Mouse (Mus musculus): ENCODE data around the gene Rnf181.

Gene Rnf181

DNA sequence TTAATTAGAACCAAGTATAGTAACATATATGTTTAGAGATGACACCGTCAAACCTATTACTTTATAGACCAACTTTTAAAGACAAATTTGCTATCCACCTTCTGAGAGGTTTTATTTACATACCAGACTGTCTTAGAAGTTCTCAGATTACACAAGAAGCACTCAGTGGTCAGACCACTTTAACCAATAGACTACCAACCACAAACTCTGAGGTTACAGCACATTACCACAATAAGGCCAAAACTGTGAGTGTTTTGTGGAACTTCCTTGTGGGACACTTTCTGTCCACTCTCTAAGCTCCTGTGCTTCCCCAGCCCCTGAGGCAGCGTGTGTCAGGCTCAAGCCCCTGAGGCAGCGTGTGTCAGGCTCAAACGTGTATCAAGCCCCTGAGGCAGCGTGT is 37.7 kb downstream of the Rnf181 start:
- no peak for DNase-seq (ENCODE audit: low spot score in 2 of 2)

GRCm38 (mm10) chr6:72326274-72326673 is 40.5 kb downstream of the Rnf181 start:
- DNase-seq (ENCODE audit: low spot score in 2 of 2) = peak; percentile 50 to 59

DNA sequence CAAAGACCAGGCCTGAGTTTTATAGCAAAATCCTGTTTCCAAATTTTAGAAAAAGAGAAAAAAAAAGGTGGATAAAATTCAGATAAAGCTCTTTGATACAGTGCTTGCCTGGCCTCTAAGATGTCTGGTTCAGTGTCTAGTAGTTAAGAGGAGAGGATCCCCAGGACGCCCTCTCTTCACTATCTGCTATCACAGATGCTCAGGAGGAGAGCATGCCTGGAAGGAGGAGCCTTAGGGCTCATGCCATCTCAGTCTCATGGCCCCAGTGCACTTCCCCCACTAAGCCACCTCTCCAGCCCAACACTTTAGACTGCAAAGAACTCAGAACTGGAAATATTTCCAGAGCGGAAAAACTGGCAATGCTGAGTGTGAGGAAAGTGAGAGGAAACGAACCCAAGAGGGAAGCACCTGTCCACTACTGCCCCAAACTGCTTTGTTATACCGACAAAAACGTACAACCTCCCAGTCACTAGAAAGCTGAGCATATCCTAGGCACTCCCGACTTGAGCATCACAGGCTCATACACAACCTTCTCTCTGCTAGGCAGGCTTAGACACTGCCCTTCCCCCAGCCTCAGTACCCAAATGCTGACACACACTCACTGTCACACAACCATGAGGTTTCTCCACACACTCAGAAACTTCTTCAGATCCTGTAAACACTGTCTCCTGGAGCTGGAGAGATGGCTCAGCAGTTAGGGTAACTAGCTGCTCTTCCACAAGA is 42.8 kb downstream of the Rnf181 start:
- no peak for DNase-seq (ENCODE audit: low spot score in 2 of 2)

DNA sequence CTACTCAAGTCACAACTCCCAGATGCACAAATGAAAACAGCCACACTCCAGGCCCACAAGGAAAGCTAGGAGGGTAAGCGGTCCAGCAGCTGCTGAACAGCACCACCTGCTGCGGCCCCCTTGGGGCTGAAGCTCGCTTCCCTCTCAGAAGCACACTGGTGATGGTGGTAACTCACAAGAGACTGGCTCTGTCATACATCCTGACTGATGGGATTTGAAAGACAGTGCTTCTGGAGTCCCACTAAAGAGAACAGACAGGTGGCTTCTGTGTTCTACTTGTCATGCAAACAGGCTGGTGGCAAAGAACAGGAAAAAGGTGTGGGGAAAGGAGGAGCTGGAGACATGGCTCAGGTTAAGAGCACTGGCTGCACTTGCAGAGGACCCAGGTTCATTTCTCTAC is 43.8 kb downstream of the Rnf181 start:
- DNase-seq (ENCODE audit: low spot score in 2 of 2) = no peak

DNA sequence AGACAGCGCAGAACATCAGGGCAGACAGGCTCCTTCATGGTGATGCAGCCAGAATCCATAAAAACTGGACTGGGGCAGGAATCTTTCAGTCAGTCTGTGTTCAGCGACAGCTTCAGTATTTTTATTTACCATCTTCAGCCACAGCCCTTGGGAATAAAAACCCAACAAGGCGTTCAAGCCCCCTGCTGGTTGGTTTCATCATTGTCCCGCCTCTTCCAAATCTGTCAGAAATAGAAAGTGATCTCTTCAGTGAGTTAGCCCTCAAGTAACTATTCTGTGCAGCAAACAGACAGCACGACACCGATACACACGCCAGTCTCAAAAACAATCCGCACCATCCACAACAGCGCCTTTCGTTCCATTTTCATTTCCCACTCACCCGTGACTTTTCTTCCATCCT is 47.7 kb downstream of the Rnf181 start:
- peak; percentile 51 to 62 for DNase-seq (ENCODE audit: low spot score in 2 of 2)

GRCm38 (mm10) chr6:72318440-72318839 is 48.3 kb downstream of the Rnf181 start:
- DNase-seq (ENCODE audit: low spot score in 2 of 2) = no peak

DNA sequence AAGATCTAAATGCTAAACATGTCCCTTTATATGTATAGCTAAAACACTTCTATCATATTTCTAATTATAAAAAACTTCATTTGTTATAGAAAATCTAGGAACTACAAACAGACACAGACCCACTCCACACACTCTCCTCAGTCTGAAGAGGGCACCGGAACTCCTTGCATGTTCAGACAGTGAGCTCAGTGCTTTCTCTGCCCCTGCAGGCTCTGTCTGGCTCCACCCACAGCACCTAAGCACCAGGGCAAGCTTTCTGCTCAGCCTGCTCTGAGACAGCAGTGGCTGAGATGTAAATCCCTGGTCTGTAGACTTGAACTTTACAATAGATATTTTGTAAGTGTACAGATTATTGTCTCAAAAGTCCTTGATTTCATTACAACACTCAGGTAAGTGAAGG is 50.7 kb downstream of the Rnf181 start:
- DNase-seq (ENCODE audit: low spot score in 2 of 2) = no peak

DNA sequence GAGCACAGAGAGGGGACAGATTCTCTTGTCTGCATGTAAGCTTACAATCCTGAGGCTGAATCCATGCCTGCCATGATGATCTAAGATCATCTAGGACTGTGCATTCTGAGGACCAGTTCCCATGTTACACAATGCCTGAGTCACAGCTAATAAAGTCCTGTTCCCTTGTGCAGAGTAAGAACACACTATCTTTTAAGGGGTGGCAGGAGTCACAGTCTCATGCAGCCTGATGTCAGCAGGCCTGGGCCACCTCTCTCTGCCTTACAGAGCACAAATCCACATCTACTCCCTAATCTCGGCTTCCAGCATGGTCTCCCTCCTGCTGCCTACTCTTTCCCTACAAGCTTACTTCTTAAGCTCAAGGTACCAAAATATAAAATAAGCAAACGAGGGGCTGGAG is 51.4 kb downstream of the Rnf181 start:
- peak in 1 of 2 experiments; percentile 8 for DNase-seq (ENCODE audit: low spot score in 2 of 2)

DNA sequence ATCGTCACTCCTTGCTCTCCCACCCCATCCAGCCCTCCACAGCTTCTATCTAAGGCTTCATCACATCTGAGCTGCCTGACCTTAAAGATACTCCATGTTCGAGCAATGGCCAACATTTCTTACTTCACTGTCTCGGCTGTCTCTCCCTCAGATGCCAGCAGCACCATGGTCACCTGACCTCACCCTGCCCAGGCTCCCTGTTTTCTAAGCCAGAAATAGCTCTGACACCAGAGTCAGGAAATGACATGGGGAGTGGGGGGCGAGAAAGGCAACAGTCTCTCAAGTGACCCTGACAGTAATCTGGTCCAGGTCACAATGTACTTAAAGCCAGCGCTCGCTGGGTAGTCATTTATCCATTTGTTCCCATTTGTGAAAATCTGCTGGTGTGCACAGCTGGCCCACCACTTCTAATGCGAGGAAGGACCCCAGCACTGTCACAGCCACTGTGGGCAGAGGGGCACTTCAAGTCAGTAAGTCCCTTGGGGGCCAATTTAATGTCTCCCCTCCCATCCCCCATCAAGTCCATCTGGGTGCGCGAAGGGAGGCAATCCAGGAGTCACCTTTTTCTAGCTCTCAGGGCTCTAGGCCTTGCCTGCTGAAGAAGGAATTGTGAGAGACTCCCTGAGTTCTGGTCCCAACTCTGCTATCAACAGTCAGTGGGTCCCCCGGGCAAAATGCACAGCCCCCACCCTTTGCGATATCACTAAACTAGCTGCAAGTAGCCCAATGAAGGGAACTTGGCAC is 53.5 kb downstream of the Rnf181 start:
- no peak for DNase-seq (ENCODE audit: low spot score in 2 of 2)

GRCm38 (mm10) chr6:72312198-72312597 is 54.6 kb downstream of the Rnf181 start:
- DNase-seq (ENCODE audit: low spot score in 2 of 2) = no peak
